Mouse (Mus musculus): ENCODE results near the gene Foxo3.
A peak's percentile ranks its signal among the peaks of the same experiment; 100 is the strongest.

Foxo3 gene

DNA sequence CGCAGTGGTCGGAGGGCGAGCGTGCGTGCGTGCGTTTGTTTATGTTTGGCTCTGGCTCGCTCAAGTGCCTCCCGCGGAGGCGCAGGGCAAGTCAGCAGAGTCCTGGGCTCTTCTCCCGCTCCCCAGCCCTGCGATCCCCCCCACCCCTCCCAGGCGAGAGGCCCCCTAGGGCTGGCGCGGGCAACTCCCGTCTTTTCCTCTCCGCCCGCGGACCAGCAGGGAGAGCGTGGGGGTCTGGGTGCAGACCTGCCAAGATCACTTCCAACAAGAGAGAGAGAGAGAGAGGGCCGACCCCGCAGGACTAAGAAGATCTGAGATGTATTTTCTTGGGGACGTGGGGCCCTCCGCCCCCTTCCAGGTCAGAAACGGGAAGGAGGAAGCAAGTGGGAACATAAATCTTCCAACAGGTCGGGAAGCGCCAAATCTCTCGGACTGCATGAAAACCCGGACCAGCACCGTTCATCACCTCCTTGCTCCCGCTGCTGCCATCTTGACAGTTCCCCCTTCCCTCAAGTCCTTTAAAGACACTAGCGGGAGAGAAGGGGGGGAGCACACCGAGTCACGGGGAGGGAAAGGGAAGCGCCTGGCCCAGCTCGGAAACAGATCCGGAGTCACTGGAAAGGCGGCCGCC is 569 bp downstream of the Foxo3 start:
- DNase-seq (ENCODE audit: extremely low read depth, insufficient read length, low spot score) = peak; percentile 57

DNA sequence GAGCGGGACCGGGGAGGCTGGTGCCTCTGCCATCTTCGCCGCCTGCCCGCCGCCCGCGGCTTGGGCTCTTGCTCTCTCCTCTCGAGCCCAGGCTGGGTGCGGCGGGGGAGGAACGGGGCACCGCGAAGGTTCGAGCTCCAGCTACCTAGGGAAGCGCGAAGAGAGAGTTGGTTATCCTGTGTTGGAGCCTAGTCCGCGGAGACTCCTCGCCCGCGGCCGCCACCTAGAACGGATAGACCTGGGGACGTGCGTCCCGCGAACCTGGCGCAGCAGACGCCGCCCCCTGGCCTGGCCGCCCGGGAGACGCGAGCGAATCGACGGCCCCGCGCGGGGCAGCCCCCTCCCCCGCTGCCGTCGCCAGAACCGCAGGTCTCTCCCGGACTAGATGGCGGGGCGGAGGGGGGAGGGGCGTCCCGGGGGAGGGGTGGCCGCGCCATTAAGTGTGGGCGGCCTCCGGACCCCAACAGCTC is 1.1 kb downstream of the Foxo3 start:
- no peak for DNase-seq (ENCODE audit: extremely low read depth, insufficient read length, low spot score)

- peak; percentile 63 for DNase-seq (ENCODE audit: extremely low read depth, insufficient read length, low spot score)
These were observed 1.7 kb downstream of the Foxo3 start for GRCm38 (mm10) chr10:42274712-42275400.

DNA sequence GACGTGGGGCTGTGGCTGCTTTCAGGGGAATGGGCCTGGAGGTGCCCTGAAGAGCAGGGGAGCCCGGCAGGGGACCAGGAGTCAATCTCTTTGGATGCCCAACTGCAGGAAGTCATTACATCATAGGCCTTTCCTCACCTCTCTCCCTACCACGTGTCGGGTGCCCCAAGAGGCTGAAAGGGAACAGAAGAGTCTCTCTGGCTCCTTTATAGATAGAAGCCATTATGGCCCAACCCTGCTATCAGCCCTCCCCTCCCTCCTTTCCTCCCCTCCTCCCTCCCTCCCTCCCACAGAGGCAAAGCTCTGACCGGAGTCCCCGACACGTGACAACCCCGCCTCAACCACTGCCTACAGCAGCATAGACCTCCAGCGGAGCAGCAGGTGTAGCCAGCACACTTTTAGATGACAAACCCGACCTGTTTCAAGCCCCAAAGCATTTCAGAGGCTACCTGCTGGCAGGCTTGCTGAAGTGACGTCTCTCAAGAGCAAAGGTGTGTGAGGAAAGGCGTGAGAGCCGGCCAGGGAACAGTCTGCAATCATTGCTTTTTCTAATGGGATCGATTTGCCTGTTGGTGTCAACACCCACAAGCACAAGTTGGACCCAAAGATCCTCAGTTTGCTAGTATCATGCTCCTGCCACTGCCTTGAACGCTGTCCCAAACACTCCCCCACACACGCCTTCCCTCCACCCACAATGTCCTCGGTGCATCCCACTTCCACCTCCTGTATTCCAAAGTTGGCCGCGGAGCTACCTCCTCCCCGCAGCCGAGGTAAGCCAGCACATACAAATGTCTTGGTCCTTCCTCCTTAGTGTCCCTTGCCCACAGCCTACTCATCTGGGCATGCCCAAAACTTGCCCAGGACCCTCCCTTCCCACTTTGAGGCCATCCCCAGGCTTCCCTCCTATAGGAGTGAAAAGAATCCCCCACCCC is 2.5 kb downstream of the Foxo3 start:
- DNase-seq (ENCODE audit: extremely low read depth, insufficient read length, low spot score) = peak; percentile 47

GRCm38 (mm10) chr10:42273403-42273759 is 3.2 kb downstream of the Foxo3 start:
- DNase-seq (ENCODE audit: extremely low read depth, insufficient read length, low spot score) = no peak

GRCm38 (mm10) chr10:42271454-42272230 is 4.9 kb downstream of the Foxo3 start:
- no peak for DNase-seq (ENCODE audit: extremely low read depth, insufficient read length, low spot score)

- DNase-seq (ENCODE audit: extremely low read depth, insufficient read length, low spot score) = no peak
These were observed 6.1 kb downstream of the Foxo3 start for GRCm38 (mm10) chr10:42270277-42271083.

DNA sequence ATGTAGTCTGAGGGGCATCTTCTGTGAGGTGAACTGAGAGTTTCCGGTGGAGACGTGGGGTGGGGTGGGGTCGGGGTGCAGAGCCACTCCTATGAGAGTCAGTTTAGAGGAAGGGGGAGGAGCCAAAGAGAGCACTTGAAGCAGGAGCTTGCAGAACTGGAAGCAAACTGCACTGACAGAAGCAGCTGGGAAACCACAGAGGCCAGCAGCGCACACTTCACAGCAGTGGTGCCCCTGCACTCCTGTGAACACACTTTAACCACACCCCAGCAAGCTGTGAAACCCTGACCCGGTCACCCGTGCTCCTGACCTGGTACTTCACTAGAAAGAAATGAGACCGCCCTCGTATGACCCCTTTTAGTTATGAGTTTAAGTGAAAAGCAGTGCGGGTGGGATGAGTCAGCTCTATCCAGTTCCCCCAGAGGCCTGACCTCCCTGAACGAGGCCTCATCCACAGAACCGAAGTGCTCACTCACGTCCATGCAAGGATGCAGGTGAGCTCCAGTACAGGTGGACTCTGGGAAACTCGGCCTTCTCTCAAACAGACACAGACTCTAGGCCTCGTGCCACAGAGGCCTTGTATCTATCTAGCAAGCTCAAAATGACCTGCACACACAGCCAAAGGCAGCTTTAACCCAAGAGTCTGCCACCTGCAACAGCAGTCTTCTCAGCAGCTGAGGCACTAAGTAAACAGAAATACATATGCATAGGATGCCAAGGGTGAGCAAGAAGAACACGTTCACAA is 7.1 kb downstream of the Foxo3 start:
- no peak for DNase-seq (ENCODE audit: extremely low read depth, insufficient read length, low spot score)

DNA sequence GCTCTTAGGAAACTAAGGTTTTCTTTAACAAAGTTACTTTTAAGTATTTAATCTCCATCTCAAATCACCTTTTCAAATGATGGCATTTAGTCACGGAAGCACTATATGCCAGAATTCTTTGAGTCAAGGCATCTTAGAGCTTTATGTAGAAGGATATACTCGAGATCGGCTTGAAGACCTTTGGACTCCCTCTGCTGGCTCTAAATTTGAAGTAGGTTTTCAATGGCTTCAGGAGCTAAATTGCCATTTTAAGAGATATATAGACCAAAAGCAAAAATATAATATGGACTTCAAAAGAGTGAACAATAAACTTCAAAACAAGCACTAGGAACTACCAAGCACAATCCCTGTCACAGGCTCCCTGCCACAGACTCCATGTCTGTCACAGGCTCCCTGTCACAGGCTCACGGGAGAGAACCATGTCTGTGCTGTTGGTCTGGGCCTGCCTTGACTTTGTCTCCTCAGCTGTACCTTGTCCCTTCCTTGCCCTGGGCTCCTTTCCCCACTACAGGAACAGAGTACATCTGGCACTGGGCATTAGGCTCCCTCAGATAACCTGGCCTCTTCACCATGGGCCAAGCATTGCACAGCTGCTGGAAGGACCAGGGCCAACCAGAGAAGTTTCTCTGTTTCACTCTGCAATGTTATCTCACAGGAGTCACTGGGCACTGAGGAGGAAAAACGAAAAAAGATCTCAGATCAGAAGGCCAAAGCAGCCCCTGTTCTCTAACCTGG is 8.6 kb downstream of the Foxo3 start:
- DNase-seq (ENCODE audit: extremely low read depth, insufficient read length, low spot score) = no peak

- no peak for DNase-seq (ENCODE audit: extremely low read depth, insufficient read length, low spot score)
These were observed 11.4 kb downstream of the Foxo3 start for GRCm38 (mm10) chr10:42265021-42265689.

- DNase-seq (ENCODE audit: extremely low read depth, insufficient read length, low spot score) = no peak
These were observed 12.4 kb downstream of the Foxo3 start for GRCm38 (mm10) chr10:42264195-42264594.

- DNase-seq (ENCODE audit: extremely low read depth, insufficient read length, low spot score) = no peak
These were observed 12.9 kb downstream of the Foxo3 start for GRCm38 (mm10) chr10:42263701-42264100.

DNA sequence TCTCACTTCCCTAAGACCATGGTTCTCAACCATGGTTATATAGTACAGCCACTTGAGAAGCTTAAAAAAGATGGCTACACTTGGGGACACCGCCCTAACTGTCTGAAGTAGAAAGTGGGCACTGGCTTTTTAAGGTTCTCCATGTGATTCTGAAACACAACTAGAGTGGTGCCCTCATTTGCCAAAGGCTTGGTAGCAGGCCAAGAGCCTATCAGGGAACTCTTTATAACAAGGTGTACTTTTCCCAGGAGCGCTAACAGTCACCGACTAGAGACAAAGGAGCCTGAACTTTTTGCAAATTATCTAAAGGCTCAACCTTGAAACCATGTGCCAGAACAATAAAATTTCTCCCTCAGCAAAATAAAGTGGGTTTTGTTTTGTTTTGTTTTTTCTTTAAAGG is 14.5 kb downstream of the Foxo3 start:
- DNase-seq (ENCODE audit: extremely low read depth, insufficient read length, low spot score) = no peak

- DNase-seq (ENCODE audit: extremely low read depth, insufficient read length, low spot score) = no peak
These were observed 15.5 kb downstream of the Foxo3 start for GRCm38 (mm10) chr10:42261103-42261502.

DNA sequence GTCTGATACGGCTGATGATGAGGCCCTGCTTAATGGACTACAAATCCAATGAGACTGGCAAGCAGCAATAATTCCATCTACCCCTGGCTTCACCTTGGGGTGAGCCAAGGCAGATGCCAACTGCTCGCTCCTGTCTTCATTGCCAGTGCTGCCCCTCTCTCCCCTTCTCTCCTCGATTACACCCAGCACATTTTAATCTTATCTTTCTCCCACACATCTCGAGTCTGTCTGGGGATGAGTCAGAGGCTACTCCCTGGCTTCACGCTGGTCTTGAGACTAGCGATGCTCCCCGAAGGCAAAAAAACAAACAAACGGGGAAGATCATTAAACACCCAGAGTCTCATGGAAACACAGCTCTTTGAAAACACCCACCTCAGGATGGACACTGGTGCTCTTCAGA is 16.0 kb downstream of the Foxo3 start:
- no peak for DNase-seq (ENCODE audit: extremely low read depth, insufficient read length, low spot score)

DNA sequence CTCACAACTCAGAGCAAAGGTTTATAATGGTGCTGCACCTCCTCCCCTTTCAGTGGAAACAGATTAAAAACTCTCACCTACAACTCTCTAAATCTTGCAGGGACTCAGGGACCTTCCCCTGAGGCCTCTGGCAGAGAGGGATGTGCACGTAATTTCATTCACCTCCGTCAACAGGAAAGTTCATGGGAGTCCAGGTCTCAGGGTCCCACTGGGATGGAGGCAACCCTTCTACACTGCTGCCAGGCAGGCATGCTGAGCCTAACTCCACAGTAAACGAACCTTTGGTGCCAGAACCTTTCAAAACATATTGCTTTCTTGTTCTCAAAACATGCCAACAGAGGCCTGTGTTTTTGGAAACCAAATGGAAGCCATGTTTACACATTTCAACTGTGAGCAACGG is 17.0 kb downstream of the Foxo3 start:
- DNase-seq (ENCODE audit: extremely low read depth, insufficient read length, low spot score) = no peak

GRCm38 (mm10) chr10:42257985-42258384 is 18.6 kb downstream of the Foxo3 start:
- DNase-seq (ENCODE audit: extremely low read depth, insufficient read length, low spot score) = no peak

GRCm38 (mm10) chr10:42254788-42255187 is 21.8 kb downstream of the Foxo3 start:
- DNase-seq (ENCODE audit: extremely low read depth, insufficient read length, low spot score) = no peak
